Mouse (Mus musculus) forebrain, embryonic 11.5 days (tissue): ENCODE data around the gene Ptprm. TPM values are rescaled to one million over a fixed set of nuclear protein-coding genes. Genes with fewer than 3 reads are reported as not detected.

Experiments used
- ATAC-seq: fragments of 200-750 bp; cut with Nextera tagmentation; replicated peaks from 2 replicates; pipeline ENCODE4 v1.8.0; 2017; ENCODE audit warnings: moderate TSS enrichment; ENCODE audit not compliant: low FRiP score
- DNase-seq: peaks from one replicate; pipeline ENCODE4 v3.0.0-alpha.2; 2017; ENCODE audit warnings: low spot score
- H3K27ac ChIP-seq: fragments of 300-500 bp; sonication (generic); 2 replicates; pipeline ENCODE4 v1.5.1; 2014; ENCODE audit warnings: low read depth, low read length
- H3K27me3 ChIP-seq: fragments of 300-500 bp; sonication (generic); 2 replicates; pipeline ENCODE4 v1.6.1; 2014; ENCODE audit warnings: mild to moderate bottlenecking, low read length, mixed read lengths; ENCODE audit not compliant: control insufficient read depth, insufficient read depth
- H3K36me3 ChIP-seq: fragments of 300-500 bp; sonication (generic); 2 replicates; pipeline ENCODE4 v1.6.1; 2014; ENCODE audit warnings: mild to moderate bottlenecking, low read length, moderate library complexity, mixed read lengths; ENCODE audit not compliant: control insufficient read depth, insufficient read depth
- H3K4me1 ChIP-seq: fragments of 300-500 bp; sonication (generic); replicated peaks from 2 replicates; pipeline ENCODE4 v1.6.1; 2014; ENCODE audit warnings: low read length, mixed read lengths; ENCODE audit not compliant: control insufficient read depth, insufficient read depth
- H3K4me2 ChIP-seq: fragments of 300-500 bp; sonication (generic); 2 replicates; pipeline ENCODE4 v1.6.1; 2014; ENCODE audit warnings: low read depth, mild to moderate bottlenecking, low read length, moderate library complexity, mixed read lengths; ENCODE audit not compliant: severe bottlenecking
- H3K4me3 ChIP-seq: fragments of 300-500 bp; sonication (generic); 2 replicates; pipeline ENCODE4 v1.5.1; 2014; ENCODE audit warnings: low read depth, low read length
- H3K9ac ChIP-seq: fragments of 300-500 bp; sonication (generic); 2 replicates; pipeline ENCODE4 v1.6.1; 2014; ENCODE audit warnings: low read length
- H3K9me3 ChIP-seq: fragments of 300-500 bp; sonication (generic); 2 replicates; pipeline ENCODE4 v1.6.1; 2016; ENCODE audit warnings: low read length, mixed read lengths; ENCODE audit not compliant: control insufficient read depth
- WGBS: fragments of 180-500 bp; shearing (Covaris S2); extraction: QIAGEN DNeasy Blood & Tissue Kit; methylation state at CpG from one replicate; pipeline ENCODE4 v1.1.7; 2014; 5-methylcytosine and 5-hydroxymethylcytosine counted together
- polyA plus RNA-seq: library from polyadenylated mRNA; unstranded; fragments of >200 nt; fragmentation: Nextera tagmentation; extraction: Ambion mirVana; gene quantifications from 2 replicates; pipeline ENCODE4 v1.2.1, GENCODE M21; 2014

Ptprm gene
- polyA plus RNA-seq, 1 experiment from 2014 or later: 11.7 TPM

DNA sequence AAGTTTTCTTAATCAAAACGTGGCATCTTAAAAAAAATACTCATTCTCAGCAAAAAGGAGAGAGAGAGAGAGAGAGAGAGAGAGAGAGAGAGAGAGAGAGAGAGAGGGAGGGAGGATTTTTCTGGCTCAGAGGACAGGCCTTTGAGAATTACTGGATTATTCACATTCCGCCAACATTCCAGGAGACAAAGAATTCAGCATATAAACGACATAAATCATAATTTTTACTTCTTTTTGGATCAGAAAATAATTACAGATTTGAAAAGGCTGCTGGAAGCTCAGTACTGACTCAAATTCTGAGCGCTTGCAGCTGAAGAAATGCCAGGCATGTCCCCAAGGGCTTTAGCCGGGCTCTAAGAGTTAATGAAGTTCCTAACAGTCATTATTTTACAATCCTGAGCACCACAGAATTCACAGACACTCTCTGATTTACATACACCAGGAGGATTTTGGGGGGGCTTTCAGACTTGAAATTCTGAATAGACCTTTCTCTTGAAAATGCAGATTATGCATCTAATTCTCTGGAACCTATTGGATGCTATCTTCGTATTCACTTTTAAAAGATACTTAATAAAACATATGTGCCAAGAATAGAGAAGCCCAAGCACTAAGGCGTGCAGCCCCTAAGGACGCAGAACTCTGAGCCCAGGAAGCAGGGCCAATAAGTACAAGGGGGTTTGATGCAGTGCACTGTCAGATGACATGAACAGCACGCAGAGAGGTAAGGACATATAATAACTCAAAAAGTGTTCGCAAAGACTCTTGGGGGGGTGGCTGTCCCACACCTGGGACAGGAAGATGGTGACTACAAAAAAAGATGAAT is 112.1 kb downstream of the Ptprm start:
- WGBS: 54% methylated on average over 10 of the region's 10 CpGs
- Histone ChIP-seq H3K4me2 (no peak overlapping the region), H3K4me3 (no peak overlapping the region), H3K9ac (no peak overlapping the region), H3K27ac (no peak overlapping the region), H3K27me3 (no peaks in the 10 kb centered on the region), H3K36me3 (no peaks in the 10 kb centered on the region), H3K9me3 (no peaks in the 10 kb centered on the region), H3K4me1 (peaks cover 9% of the 10 kb centered on the region)
- no peak for ATAC-seq
- DNase-seq: no peak

DNA sequence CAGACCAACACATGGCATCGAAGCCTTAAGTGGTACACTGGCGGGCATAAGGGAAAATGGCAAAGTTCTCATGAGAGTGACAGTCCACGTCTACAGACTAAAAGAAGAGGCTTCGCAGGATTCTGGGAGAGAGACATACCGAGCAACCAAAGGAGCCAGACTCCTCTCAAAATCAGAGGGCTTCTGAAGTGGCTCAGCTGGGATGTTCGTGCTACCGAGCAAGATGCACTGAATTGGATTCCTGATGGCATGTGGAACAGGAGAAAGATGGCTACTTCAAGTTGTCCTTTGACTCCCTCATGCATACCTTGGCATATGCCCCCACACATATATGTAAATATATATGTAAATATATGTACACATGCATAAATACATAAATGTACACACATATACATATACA is 115.4 kb downstream of the Ptprm start:
- WGBS: 97% methylated on average over 7 of the region's 7 CpGs

DNA sequence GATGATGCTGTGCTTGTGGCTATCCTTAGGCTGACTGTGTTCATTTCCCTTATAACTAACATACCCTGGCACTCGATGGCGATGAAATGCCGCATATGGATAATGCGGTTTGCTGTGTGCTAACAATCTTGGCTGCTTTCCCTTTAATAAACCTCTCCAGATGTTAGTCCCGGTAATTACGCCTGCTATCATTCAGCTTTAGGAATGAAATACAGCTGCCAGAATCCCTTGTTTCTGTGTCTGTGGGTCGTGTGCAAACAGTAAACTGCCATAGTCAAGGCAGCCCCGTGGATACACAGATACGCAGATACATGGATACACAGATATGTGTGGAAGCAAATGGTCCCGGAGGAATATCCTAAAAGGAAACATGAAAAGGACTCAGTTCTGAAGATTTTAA is 116.8 kb downstream of the Ptprm start:
- Histone ChIP-seq H3K9me3 (no peaks in the 10 kb centered on the region), H3K4me2 (no peak overlapping the region), H3K9ac (no peak overlapping the region), H3K4me1 (0 out of 2 replicates have a peak, but pooled peaks cover 2% of the 10 kb centered on the region), H3K27ac (no peak overlapping the region), H3K27me3 (no peaks in the 10 kb centered on the region), H3K4me3 (no peak overlapping the region), H3K36me3 (no peaks in the 10 kb centered on the region)
- DNase-seq (no peak), ATAC-seq (no peak)
- WGBS: 91% methylated on average over 10 of the region's 10 CpGs

More for the DNA sequence above, 115.4 kb downstream of the Ptprm start:
- Histone ChIP-seq H3K27ac (no peak overlapping the region), H3K4me3 (no peak overlapping the region), H3K36me3 (no peaks in the 10 kb centered on the region), H3K27me3 (no peaks in the 10 kb centered on the region), H3K9ac (no peak overlapping the region), H3K4me1 (peaks cover 9% of the 10 kb centered on the region), H3K4me2 (no peak overlapping the region), H3K9me3 (no peaks in the 10 kb centered on the region)
- ATAC-seq: no peak
- no peak for DNase-seq

DNA sequence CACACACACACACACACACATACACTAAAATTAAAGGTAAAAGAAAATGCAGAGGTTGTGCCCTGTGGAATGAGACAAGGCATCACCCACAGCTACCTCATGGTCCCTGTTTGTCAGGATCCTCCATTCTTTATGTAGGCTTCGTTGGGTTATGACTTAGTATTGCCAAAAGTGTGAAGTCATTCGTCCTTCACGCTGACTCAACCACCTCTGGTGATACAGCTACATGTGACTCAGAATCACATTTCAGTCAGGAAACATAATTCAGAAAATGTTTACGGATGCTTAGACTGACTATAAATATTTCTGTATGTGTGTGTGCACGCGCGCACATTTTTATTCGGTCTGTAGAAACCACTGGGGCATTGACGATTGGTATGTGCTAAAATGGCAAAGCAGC is 121.2 kb downstream of the Ptprm start:
- Histone ChIP-seq H3K4me3 (no peak overlapping the region), H3K36me3 (no peaks in the 10 kb centered on the region), H3K4me1 (no peaks in the 10 kb centered on the region), H3K9ac (no peak overlapping the region), H3K27me3 (no peaks in the 10 kb centered on the region), H3K27ac (no peak overlapping the region), H3K9me3 (no peaks in the 10 kb centered on the region), H3K4me2 (no peak overlapping the region)
- no peak for ATAC-seq
- WGBS: 96% methylated on average over 9 of the region's 9 CpGs
- no peak for DNase-seq

DNA sequence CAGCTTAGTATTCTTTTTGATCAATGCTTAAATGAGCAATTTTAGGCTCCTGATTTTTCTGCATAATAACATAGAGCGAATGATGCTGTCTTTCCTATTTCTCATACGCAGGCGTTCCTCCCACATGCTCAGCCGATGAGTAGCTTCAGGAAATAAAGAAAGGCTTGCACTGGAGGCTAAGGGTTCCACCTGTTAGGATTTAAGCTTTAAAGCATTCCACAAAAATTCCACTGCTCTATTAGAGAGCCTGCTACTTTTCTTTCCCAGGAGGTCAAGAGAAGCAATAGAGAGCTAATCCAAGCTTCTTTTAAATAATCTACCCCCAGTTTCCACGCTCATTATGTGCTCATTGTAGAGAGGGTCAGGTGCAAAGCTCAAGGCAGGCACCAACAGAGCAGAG is 127.3 kb downstream of the Ptprm start:
- Histone ChIP-seq H3K27ac (no peak overlapping the region), H3K9me3 (no peaks in the 10 kb centered on the region), H3K4me2 (no peak overlapping the region), H3K36me3 (no peaks in the 10 kb centered on the region), H3K9ac (no peak overlapping the region), H3K27me3 (no peaks in the 10 kb centered on the region), H3K4me1 (no peaks in the 10 kb centered on the region), H3K4me3 (no peak overlapping the region)
- ATAC-seq (no peak), DNase-seq (no peak)
- WGBS: 22% methylated on average over 5 of the region's 5 CpGs

DNA sequence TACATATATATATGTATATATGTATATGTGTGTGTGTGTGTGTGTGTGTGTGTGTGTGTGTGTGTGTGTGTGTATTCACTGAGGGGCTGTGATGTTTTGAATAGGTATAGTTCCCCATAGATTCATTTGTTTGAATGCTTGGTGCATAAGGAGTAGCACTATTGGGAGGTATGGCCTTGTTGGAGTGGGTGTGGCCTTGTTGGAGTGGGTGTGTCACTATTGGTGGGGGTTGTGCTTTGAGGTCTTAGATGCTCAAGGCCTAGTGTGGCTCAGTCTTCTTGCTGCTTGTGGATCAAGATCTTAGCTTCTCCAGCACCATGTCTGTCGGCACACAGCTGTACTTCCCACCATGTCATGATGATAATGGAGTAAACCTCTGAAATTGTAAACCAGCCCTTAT is 138.9 kb downstream of the Ptprm start:
- no peak overlapping the region for H3K4me3 ChIP-seq
- H3K27me3 ChIP-seq: no peaks in the 10 kb centered on the region
- 84% methylated on average over 1 of the region's 1 CpGs for WGBS
- no peak overlapping the region for H3K4me2 ChIP-seq
- H3K4me1 ChIP-seq: no peaks in the 10 kb centered on the region; the same call in 1 of the 2 replicates
- no peak overlapping the region for H3K27ac ChIP-seq
- no peak overlapping the region for H3K9ac ChIP-seq
- ATAC-seq: no peak
- no peaks in the 10 kb centered on the region for H3K9me3 ChIP-seq
- no peaks in the 10 kb centered on the region for H3K36me3 ChIP-seq
- DNase-seq: no peak

DNA sequence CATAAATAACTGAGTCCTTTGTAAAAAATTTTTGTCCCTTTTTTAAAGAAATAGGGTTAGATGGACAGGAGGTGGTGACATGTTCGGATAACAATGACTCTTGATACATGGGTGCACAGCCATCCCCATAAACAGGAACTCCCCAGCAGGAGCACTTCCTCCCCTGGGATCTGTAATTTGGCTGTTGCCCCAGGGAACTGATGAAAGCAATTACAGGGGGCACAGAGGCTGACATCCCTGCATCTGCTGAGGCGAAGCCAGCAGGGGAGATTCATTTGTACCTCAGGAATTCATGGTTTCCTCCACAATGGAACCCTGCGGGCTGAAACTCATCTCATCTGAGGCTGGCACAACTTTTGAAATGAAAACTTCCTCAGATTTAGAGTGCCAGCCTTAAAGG is 140.5 kb downstream of the Ptprm start:
- ATAC-seq: no peak
- H3K27ac ChIP-seq: no peak overlapping the region
- 30% methylated on average over 3 of the region's 3 CpGs for WGBS

DNA sequence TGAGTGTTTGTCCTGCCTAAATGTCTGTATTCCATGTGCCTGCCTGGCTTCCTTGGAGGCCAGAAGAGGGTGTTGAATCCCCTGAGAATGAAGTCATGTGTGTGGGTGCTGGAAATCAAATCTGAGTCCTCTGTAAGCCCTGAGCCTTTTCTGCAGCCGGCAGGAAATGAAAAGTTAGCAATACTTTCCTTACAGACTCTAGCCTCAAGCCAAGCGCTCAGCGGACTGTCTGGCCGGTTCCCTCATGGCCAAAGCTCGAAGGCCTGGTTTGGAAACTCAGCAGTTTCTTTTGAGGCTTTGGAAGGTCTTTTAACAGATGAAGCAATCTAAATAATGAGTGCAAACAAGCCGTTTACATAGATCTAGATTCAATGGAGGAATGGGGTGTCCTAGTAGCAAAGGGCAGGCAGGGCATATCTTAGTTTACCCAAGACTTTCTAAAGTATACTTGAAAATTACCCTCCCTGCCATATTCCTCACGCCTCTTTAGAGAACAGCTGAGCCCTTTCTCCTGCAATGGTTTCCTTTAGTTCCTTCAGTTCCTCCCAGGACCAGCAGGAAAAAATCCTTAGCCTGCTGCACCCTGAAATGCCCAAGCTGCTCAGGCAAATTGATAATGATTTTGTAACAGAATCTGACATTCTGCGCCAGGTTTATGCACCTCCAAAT is 144.4 kb downstream of the Ptprm start:
- H3K9me3 ChIP-seq: no peaks in the 10 kb centered on the region
- no peaks in the 10 kb centered on the region; the same call in 1 of the 2 replicates for H3K4me1 ChIP-seq
- WGBS: 72% methylated on average over 8 of the region's 8 CpGs
- DNase-seq: no peak
- no peak overlapping the region for H3K4me2 ChIP-seq
- no peak overlapping the region for H3K4me3 ChIP-seq
- ATAC-seq: no peak
- no peaks in the 10 kb centered on the region for H3K36me3 ChIP-seq
- H3K27me3 ChIP-seq: no peaks in the 10 kb centered on the region
- H3K9ac ChIP-seq: no peak overlapping the region
- no peak overlapping the region for H3K27ac ChIP-seq

More for the DNA sequence above, 140.5 kb downstream of the Ptprm start:
- Histone ChIP-seq H3K9me3 (no peaks in the 10 kb centered on the region), H3K4me1 (no peaks in the 10 kb centered on the region; the same call in 1 of the 2 replicates), H3K27me3 (no peaks in the 10 kb centered on the region), H3K36me3 (no peaks in the 10 kb centered on the region), H3K4me3 (no peak overlapping the region), H3K9ac (no peak overlapping the region), H3K4me2 (no peak overlapping the region)
- no peak for DNase-seq
